Comparison of ENCODE assay signal across 25 mouse cellular contexts in the genomic region with DNA sequence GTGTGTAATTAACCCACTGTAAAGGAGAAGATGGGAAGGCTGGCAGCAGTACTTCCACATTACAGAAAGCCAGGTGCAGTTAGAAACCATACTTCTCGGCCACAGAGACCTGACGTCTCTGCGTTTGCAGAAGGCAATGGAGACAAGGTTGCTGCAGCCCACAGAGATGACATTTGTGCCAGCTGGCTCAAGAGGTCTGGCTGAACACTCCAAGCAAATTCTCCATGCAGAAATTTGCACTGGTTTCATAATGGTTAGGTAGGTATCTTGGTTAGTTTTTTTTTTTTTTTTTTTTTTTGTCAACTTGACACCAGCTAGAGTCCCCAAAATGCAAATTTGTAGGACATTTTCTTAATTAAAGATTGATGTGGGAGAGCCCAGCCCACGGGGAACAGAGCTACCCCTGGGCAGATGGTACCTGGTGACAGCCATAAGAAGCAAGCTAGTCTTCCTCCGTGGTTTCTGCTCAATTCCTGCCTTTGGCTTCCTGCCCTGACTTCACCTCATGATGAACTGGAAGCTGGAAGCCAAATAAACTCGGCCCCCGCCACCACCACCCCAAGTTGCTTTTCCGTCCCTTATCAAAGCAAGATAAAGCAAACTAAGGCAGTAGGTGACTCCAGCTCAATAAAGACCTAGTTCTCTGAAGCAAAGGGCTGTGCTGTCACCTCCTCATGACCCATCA. TPM values are rescaled to one million over a fixed set of nuclear protein-coding genes. Genes with fewer than 3 reads are reported as not detected.
DNase-seq lines count a peak whose midpoint lies in the region; ATAC-seq and TF ChIP-seq lines count a peak whose summit lies in the region.
"Had no signal": no experiment of that assay in that cellular context is flagged by ENCODE, and none has a peak within 500 bp of the region (broad histone marks: within the 10 kb centered on the region; RNA-seq: fewer than 3 reads in every experiment).

No protein-coding gene starts in this region.

- peak; percentile 65 to 67 for DNase-seq in cerebellum, postnatal 10 days
- DNase-seq in cerebellum, postnatal 36 days, result no peak
- DNase-seq in heart, postnatal 10 days, result no peak
- no peak for DNase-seq in stomach, postnatal 0 days (ENCODE audit: low spot score)
- DNase-seq in adrenal gland, adult (ENCODE audit: inconsistent age in 2 of 2, low spot score in 1 of 2), result no peak
- DNase-seq in forebrain, postnatal 0 days, result no peak
- DNase-seq: adrenal gland, adult 8-10 months; cerebellum, adult 18-20 months; gastrocnemius, postnatal 36 days; right cerebral cortex, postnatal 14 days; thymus, postnatal 36 days had no signal

- no peaks in the 10 kb centered on the region; a peak in 1 of 4 replicates for H3K4me1 ChIP-seq in heart, embryonic 14.5 days (ENCODE audit: control insufficient read depth in 2 of 2, insufficient read depth in 2 of 2, low read length in 2 of 2)
- H3K4me1 ChIP-seq in stomach, embryonic 15.5 days, result peaks cover 2% of the 10 kb centered on the region; the same call in 1 of the 2 replicates
- no peaks in the 10 kb centered on the region for H3K4me1 ChIP-seq in stomach, postnatal 0 days (replicated peaks; ENCODE audit: control insufficient read depth, insufficient read depth)
- H3K4me1 ChIP-seq in forebrain, postnatal 0 days (ENCODE audit: insufficient read depth), result no peaks in the 10 kb centered on the region
- H3K4me1 ChIP-seq: forebrain, embryonic 12.5 days; liver, embryonic 15.5 days; neural tube, embryonic 13.5 days had no signal

- H3K27me3 ChIP-seq in heart, embryonic 14.5 days (ENCODE audit: control insufficient read depth, insufficient read depth, low read length), result peaks cover 19% of the 10 kb centered on the region
- peaks cover 6% of the 10 kb centered on the region; the same call in 1 of the 2 replicates for H3K27me3 ChIP-seq in stomach, embryonic 15.5 days (replicated peaks)
- no peaks in the 10 kb centered on the region for H3K27me3 ChIP-seq in stomach, postnatal 0 days (ENCODE audit: control insufficient read depth, insufficient read depth, low read length)
- H3K27me3 ChIP-seq in forebrain, postnatal 0 days (ENCODE audit: insufficient read depth, low read length), result peaks cover 11% of the 10 kb centered on the region; the same call in 1 of the 2 replicates

- intact Hi-C loops in heart, postnatal 10 days (cut with DNase I), result loop anchor here (10.0 kb wide), 1 partner anchor 343 kb away; no protein-coding TSS in a partner anchor

- no peak for ATAC-seq in heart, embryonic 14.5 days (ENCODE audit: insufficient number of reproducible peaks, insufficient read depth, low FRiP score, low read depth)
- no peak for ATAC-seq in stomach, embryonic 15.5 days (ENCODE audit: insufficient read depth, low FRiP score, low read depth)
- ATAC-seq in stomach, postnatal 0 days (ENCODE audit: low FRiP score, low TSS enrichment), result no peak
- ATAC-seq in forebrain, postnatal 0 days, result no peak
- ATAC-seq: CD4-positive, CD25-positive, alpha-beta regulatory T cell, adult 4 months had no signal

- H3K4me2 ChIP-seq in heart, embryonic 14.5 days (ENCODE audit: low read length), result peak overlapping the region; percentile 27; the same call in 1 of the 2 replicates
- peak overlapping the region; percentile 21; the same call in 1 of the 2 replicates for H3K4me2 ChIP-seq in stomach, embryonic 15.5 days
- H3K4me2 ChIP-seq in stomach, postnatal 0 days (replicated peaks; ENCODE audit: low read depth), result no peak overlapping the region
- no peak overlapping the region for H3K4me2 ChIP-seq in forebrain, postnatal 0 days (ENCODE audit: low read depth)

- no peak overlapping the region for H3K4me3 ChIP-seq in heart, embryonic 14.5 days (ENCODE audit: control insufficient read depth in 1 of 2, insufficient read depth in 1 of 2, low read depth in 1 of 2, low read length in 2 of 2)
- no peak overlapping the region; the same call in 1 of the 2 replicates for H3K4me3 ChIP-seq in stomach, embryonic 15.5 days (replicated peaks)
- H3K4me3 ChIP-seq in stomach, postnatal 0 days (ENCODE audit: low read depth, low read length), result no peak overlapping the region
- H3K4me3 ChIP-seq in forebrain, postnatal 0 days (ENCODE audit: low read depth, low read length), result no peak overlapping the region
- H3K4me3 ChIP-seq: hindbrain, embryonic 15.5 days had no signal

- H3K36me3 ChIP-seq in heart, embryonic 14.5 days (ENCODE audit: control insufficient read depth, insufficient read depth, low read length), result no peaks in the 10 kb centered on the region
- H3K36me3 ChIP-seq in stomach, embryonic 15.5 days, result no peaks in the 10 kb centered on the region
- no peaks in the 10 kb centered on the region for H3K36me3 ChIP-seq in stomach, postnatal 0 days (ENCODE audit: control insufficient read depth, insufficient read depth, low read length)
- H3K36me3 ChIP-seq in forebrain, postnatal 0 days (ENCODE audit: insufficient read depth), result no peaks in the 10 kb centered on the region
- H3K36me3 ChIP-seq: forebrain, embryonic 12.5 days; G1E; hindbrain, embryonic 15.5 days; liver, embryonic 15.5 days; neural tube, embryonic 13.5 days had no signal

- no peak for TF ChIP-seq EP300 in stomach, postnatal 0 days (optimal IDR thresholded peaks at IDR 0.05)

- WGBS in heart, embryonic 14.5 days, result 39% methylated on average over 8 of the region's 8 CpGs
- WGBS in stomach, embryonic 15.5 days, result 43% methylated on average over 8 of the region's 8 CpGs
- WGBS in stomach, postnatal 0 days, result 42% methylated on average over 8 of the region's 8 CpGs
- WGBS in forebrain, postnatal 0 days, result 69% methylated on average over 8 of the region's 8 CpGs

- H3K9ac ChIP-seq in heart, embryonic 14.5 days (ENCODE audit: low read length), result no peak overlapping the region
- no peak overlapping the region for H3K9ac ChIP-seq in stomach, embryonic 15.5 days
- no peak overlapping the region for H3K9ac ChIP-seq in stomach, postnatal 0 days (ENCODE audit: low read length)
- no peak overlapping the region for H3K9ac ChIP-seq in forebrain, postnatal 0 days
- H3K9ac ChIP-seq: forebrain, embryonic 12.5 days; hindbrain, embryonic 15.5 days; liver, embryonic 15.5 days; neural tube, embryonic 13.5 days had no signal

- TF ChIP-seq CTCF in stomach, postnatal 0 days (IDR thresholded peaks at IDR 0.05; ENCODE audit: low read depth), result no peak
- TF ChIP-seq CTCF in forebrain, postnatal 0 days (IDR thresholded peaks at IDR 0.05; ENCODE audit: low read depth), result no peak

- H3K27ac ChIP-seq in heart, embryonic 14.5 days (replicated peaks in 1 of 2; ENCODE audit: control insufficient read depth in 1 of 2, insufficient read depth in 1 of 2, low read depth in 2 of 2, low read length in 2 of 2), result no peak overlapping the region
- no peak overlapping the region for H3K27ac ChIP-seq in stomach, embryonic 15.5 days
- no peak overlapping the region for H3K27ac ChIP-seq in stomach, postnatal 0 days (replicated peaks)
- no peak overlapping the region for H3K27ac ChIP-seq in forebrain, postnatal 0 days (ENCODE audit: low read depth, low read length)
- H3K27ac ChIP-seq: forebrain, embryonic 12.5 days; hindbrain, embryonic 15.5 days; liver, embryonic 15.5 days; macrophage; neural tube, embryonic 13.5 days had no signal

- no peaks in the 10 kb centered on the region for H3K9me3 ChIP-seq in heart, embryonic 14.5 days (ENCODE audit: control insufficient read depth, low read length)
- H3K9me3 ChIP-seq in stomach, embryonic 15.5 days, result no peaks in the 10 kb centered on the region
- H3K9me3 ChIP-seq in stomach, postnatal 0 days (ENCODE audit: control insufficient read depth, low read length), result no peaks in the 10 kb centered on the region
- H3K9me3 ChIP-seq in forebrain, postnatal 0 days (ENCODE audit: low read length), result no peaks in the 10 kb centered on the region
- H3K9me3 ChIP-seq: forebrain, embryonic 12.5 days; G1E; hindbrain, embryonic 15.5 days; liver, embryonic 15.5 days; neural tube, embryonic 13.5 days had no signal

RNA-seq across cellular contexts. Expression of a gene that starts 14.9 kb away (rescaled TPM):
- polyA plus RNA-seq in heart, embryonic 14.5 days (2014; fragmentation: Nextera tagmentation; extraction: Ambion mirVana), result not detected in 2 replicates
- not detected for total RNA-seq in heart, postnatal 10 days (2021)
- not detected in 2 replicates for polyA plus RNA-seq in stomach, embryonic 15.5 days (2015; fragmentation: Nextera tagmentation; extraction: Ambion mirVana)
- not detected in 2 replicates for polyA plus RNA-seq in stomach, postnatal 0 days (2015; fragmentation: Nextera tagmentation; extraction: Ambion mirVana)
- total RNA-seq in forebrain, postnatal 0 days (2014; rRNA removed), result not detected in 2 replicates
- polyA plus RNA-seq in forebrain, postnatal 0 days (2015; fragmentation: Nextera tagmentation; extraction: Ambion mirVana), result 0.05 TPM in 1 of 2 replicates, not detected in the other
- total RNA-seq: gastrocnemius, postnatal 36 days; heart, postnatal 25 days; layer of hippocampus, postnatal 25 days; left cerebral cortex, postnatal 25 days had no signal
- polyA plus RNA-seq: brain, embryonic 14.5 days; CD4-positive, CD25-positive, alpha-beta regulatory T cell, adult 4 months; forebrain, embryonic 12.5 days; G1E; hindbrain, embryonic 15.5 days; macrophage; midbrain, embryonic 11.5 days; neural tube, embryonic 13.5 days had no signal

Comparison
In these comparisons a context has a peak if more than half of its experiments do, and no peak if none do; other contexts are left out.
1. DNase-seq: peak in cerebellum, postnatal 10 days (2 of 2); none in cerebellum, postnatal 36 days (0 of 2), heart, postnatal 10 days (0 of 2), stomach, postnatal 0 days (single experiment), adrenal gland, adult (0 of 2) and forebrain, postnatal 0 days (single experiment).
2. H3K4me2 ChIP-seq: peak in heart, embryonic 14.5 days (single experiment) and stomach, embryonic 15.5 days (single experiment); none in stomach, postnatal 0 days (single experiment) and forebrain, postnatal 0 days (single experiment).